Mouse (Mus musculus) midbrain, embryonic 11.5 days (tissue): ENCODE data around the gene Snd1. TPM values are rescaled to one million over a fixed set of nuclear protein-coding genes. Genes with fewer than 3 reads are reported as not detected.

Experiments
- ATAC-seq: fragments of 200-750 bp; cut with Nextera tagmentation; 2 replicates; pipeline ENCODE4 v1.8.0; 2017; ENCODE audit warnings: moderate TSS enrichment, moderate library complexity; ENCODE audit not compliant: low FRiP score
- DNase-seq: peaks from one replicate; pipeline ENCODE4 v3.0.0; 2015; ENCODE audit warnings: low spot score; ENCODE audit errors: missing footprints
- H3K27ac ChIP-seq: fragments of 300-500 bp; sonication (generic); 2 replicates; pipeline ENCODE4 v1.5.1; 2014; ENCODE audit warnings: low read depth, low read length
- H3K27me3 ChIP-seq: fragments of 300-500 bp; sonication (generic); 2 replicates; pipeline ENCODE4 v1.6.1; 2014; ENCODE audit warnings: mild to moderate bottlenecking, low read length, moderate library complexity, mixed read lengths; ENCODE audit not compliant: control insufficient read depth, insufficient read depth
- H3K36me3 ChIP-seq: fragments of 300-500 bp; sonication (generic); 2 replicates; pipeline ENCODE4 v1.6.1; 2014; ENCODE audit warnings: mild to moderate bottlenecking, low read length, moderate library complexity, mixed read lengths; ENCODE audit not compliant: control insufficient read depth, insufficient read depth
- H3K4me1 ChIP-seq: fragments of 300-500 bp; sonication (generic); 2 replicates; pipeline ENCODE4 v1.6.1; 2014; ENCODE audit warnings: low read length; ENCODE audit not compliant: control insufficient read depth, insufficient read depth
- H3K4me2 ChIP-seq: fragments of 300-500 bp; sonication (generic); 2 replicates; pipeline ENCODE4 v1.6.1; 2014; ENCODE audit warnings: mild to moderate bottlenecking, moderate library complexity
- H3K4me3 ChIP-seq: fragments of 300-500 bp; sonication (generic); 2 replicates; pipeline ENCODE4 v1.5.1; 2014; ENCODE audit warnings: low read depth, low read length
- H3K9ac ChIP-seq: fragments of 300-500 bp; sonication (generic); 2 replicates; pipeline ENCODE4 v1.6.1; 2014; ENCODE audit warnings: low read length
- H3K9me3 ChIP-seq: fragments of 300-500 bp; sonication (generic); 2 replicates; pipeline ENCODE4 v1.6.1; 2016; ENCODE audit warnings: low read length; ENCODE audit not compliant: control insufficient read depth
- WGBS: fragments of 180-500 bp; shearing (Covaris S2); extraction: QIAGEN DNeasy Blood & Tissue Kit; methylation state at CpG from one replicate; pipeline ENCODE4 v1.1.7; 2014; 5-methylcytosine and 5-hydroxymethylcytosine counted together
- polyA plus RNA-seq: library from polyadenylated mRNA; unstranded; fragments of >200 nt; fragmentation: Nextera tagmentation; extraction: Ambion mirVana; gene quantifications from 2 replicates; pipeline ENCODE4 v1.2.1, GENCODE M21; 2014

Gene Snd1
- polyA plus RNA-seq, 1 experiment from 2014 or later: 88.9 TPM

DNA sequence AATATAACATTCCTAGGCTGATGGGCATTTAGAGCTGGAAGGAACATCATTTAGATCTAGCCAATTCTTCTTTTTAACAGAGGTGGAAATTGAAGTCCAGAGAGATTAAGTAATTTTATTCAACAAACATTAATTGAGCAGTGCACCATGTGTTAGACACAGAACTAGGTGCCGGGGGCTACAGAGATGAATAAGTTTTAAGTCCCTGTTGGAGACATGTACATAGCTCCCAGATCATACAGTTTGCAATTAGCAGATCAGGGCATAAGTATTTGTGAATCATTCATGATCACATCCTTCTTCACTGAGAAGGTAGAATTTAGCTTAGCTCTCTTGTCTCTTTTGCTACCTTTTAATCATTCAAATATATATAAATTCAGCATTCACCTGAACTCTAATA lies 135.2 kb downstream of the Snd1 start:
- Histone ChIP-seq H3K9me3 (no peaks in the 10 kb centered on the region), H3K4me2 (no peak overlapping the region), H3K27me3 (no peaks in the 10 kb centered on the region), H3K36me3 (no peaks in the 10 kb centered on the region), H3K27ac (no peak overlapping the region), H3K4me3 (no peak overlapping the region), H3K4me1 (no peaks in the 10 kb centered on the region), H3K9ac (no peak overlapping the region)
- no peak for ATAC-seq
- DNase-seq: no peak
- 94% methylated on average over 1 of the region's 1 CpGs for WGBS

GRCm38 (mm10) chr6:28613441-28613840 lies 138.5 kb downstream of the Snd1 start:
- Histone ChIP-seq H3K4me1 (0 out of 2 replicates have a peak, but pooled peaks cover 3% of the 10 kb centered on the region), H3K9me3 (no peaks in the 10 kb centered on the region), H3K36me3 (no peaks in the 10 kb centered on the region), H3K9ac (no peak overlapping the region), H3K27me3 (no peaks in the 10 kb centered on the region), H3K4me2 (no peak overlapping the region), H3K27ac (no peak overlapping the region), H3K4me3 (no peak overlapping the region)
- DNase-seq (no peak), ATAC-seq (no peak)
- WGBS: 91% methylated on average over 4 of the region's 4 CpGs

- Histone ChIP-seq H3K4me1 (peaks cover 10% of the 10 kb centered on the region), H3K36me3 (no peaks in the 10 kb centered on the region), H3K27ac (no peak overlapping the region), H3K9me3 (no peaks in the 10 kb centered on the region), H3K4me2 (no peak overlapping the region), H3K4me3 (no peak overlapping the region), H3K9ac (no peak overlapping the region), H3K27me3 (no peaks in the 10 kb centered on the region)
- ATAC-seq (no peak), DNase-seq (no peak)
- 92% methylated on average over 4 of the region's 4 CpGs for WGBS
Observed at GRCm38 (mm10) chr6:28614856-28615255, 139.9 kb downstream of the Snd1 start.

GRCm38 (mm10) chr6:28615408-28615807 lies 140.5 kb downstream of the Snd1 start:
- Histone ChIP-seq H3K9ac (no peak overlapping the region), H3K36me3 (no peaks in the 10 kb centered on the region), H3K27me3 (no peaks in the 10 kb centered on the region), H3K4me1 (peaks cover 11% of the 10 kb centered on the region), H3K4me2 (no peak overlapping the region), H3K4me3 (no peak overlapping the region), H3K9me3 (no peaks in the 10 kb centered on the region), H3K27ac (no peak overlapping the region)
- ATAC-seq (no peak), DNase-seq (no peak)
- 87% methylated on average over 3 of the region's 3 CpGs for WGBS

DNA sequence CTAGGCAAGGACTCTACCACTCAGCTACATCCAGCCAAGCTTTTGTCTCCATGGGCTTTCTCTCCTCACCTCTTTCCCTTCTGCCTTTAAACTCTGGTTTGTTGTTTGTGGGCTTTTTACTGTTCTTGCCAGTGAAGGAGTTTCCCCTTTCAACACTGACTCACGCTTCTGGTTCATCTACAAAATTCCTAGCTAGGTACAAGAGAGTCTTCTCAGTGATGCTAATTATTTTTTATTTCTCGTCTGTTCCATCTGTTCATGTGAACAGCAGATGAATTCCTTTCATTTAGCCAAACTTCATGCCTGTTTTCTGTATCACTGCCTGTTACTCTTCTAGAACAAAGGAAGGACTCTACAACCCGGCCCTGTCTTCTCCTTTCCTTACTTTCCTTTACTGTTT lies 141.0 kb downstream of the Snd1 start:
- Histone ChIP-seq H3K4me1 (peaks cover 11% of the 10 kb centered on the region), H3K4me3 (no peak overlapping the region), H3K9me3 (no peaks in the 10 kb centered on the region), H3K36me3 (no peaks in the 10 kb centered on the region), H3K27me3 (no peaks in the 10 kb centered on the region), H3K27ac (no peak overlapping the region), H3K4me2 (no peak overlapping the region), H3K9ac (no peak overlapping the region)
- no peak for DNase-seq
- WGBS: 65% methylated on average over 3 of the region's 3 CpGs
- ATAC-seq: no peak

DNA sequence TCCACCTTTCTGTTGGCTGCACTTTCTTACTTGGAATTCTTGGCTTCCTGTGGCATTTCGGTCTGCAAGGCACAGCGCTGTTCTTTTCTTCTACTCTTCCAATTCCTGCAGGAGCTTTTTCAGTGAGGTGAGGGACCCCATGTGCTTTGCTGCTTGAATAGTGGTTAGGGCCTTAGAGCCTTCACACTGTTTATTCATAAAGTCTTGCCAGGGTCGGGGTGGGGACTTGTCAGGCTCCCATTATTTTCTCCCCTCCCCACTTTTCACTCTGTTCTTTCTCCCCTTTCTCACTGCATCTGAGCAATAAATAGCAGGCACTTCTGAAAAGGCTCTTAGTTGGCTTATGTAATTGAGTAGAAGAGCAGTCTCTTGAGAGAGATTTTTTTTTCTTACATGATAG lies 143.4 kb downstream of the Snd1 start:
- H3K9ac ChIP-seq: no peak overlapping the region
- ATAC-seq (no peak), DNase-seq (no peak)
- H3K4me2 ChIP-seq: no peak overlapping the region
- H3K9me3 ChIP-seq: no peaks in the 10 kb centered on the region
- H3K4me3 ChIP-seq: no peak overlapping the region
- no peaks in the 10 kb centered on the region for H3K36me3 ChIP-seq
- 72% methylated on average over 3 of the region's 3 CpGs for WGBS
- no peak overlapping the region for H3K27ac ChIP-seq
- H3K27me3 ChIP-seq: no peaks in the 10 kb centered on the region
- peaks cover 11% of the 10 kb centered on the region for H3K4me1 ChIP-seq

- Histone ChIP-seq H3K9ac (no peak overlapping the region), H3K4me2 (no peak overlapping the region), H3K27me3 (no peaks in the 10 kb centered on the region), H3K27ac (no peak overlapping the region), H3K9me3 (no peaks in the 10 kb centered on the region), H3K4me3 (no peak overlapping the region), H3K36me3 (no peaks in the 10 kb centered on the region), H3K4me1 (peaks cover 11% of the 10 kb centered on the region)
- ATAC-seq (no peak), DNase-seq (no peak)
- 75% methylated on average over 7 of the region's 7 CpGs for WGBS
Observed at GRCm38 (mm10) chr6:28618751-28619153, 143.8 kb downstream of the Snd1 start.

GRCm38 (mm10) chr6:28621431-28621830 lies 146.5 kb downstream of the Snd1 start:
- Histone ChIP-seq H3K9ac (no peak overlapping the region), H3K4me1 (peaks cover 11% of the 10 kb centered on the region), H3K4me3 (no peak overlapping the region), H3K36me3 (no peaks in the 10 kb centered on the region), H3K27me3 (no peaks in the 10 kb centered on the region), H3K4me2 (no peak overlapping the region), H3K9me3 (no peaks in the 10 kb centered on the region), H3K27ac (no peak overlapping the region)
- ATAC-seq (no peak), DNase-seq (no peak)
- 86% methylated on average over 4 of the region's 4 CpGs for WGBS

- Histone ChIP-seq H3K4me3 (no peak overlapping the region), H3K4me2 (no peak overlapping the region), H3K27ac (no peak overlapping the region), H3K27me3 (no peaks in the 10 kb centered on the region), H3K9ac (no peak overlapping the region), H3K9me3 (no peaks in the 10 kb centered on the region), H3K36me3 (no peaks in the 10 kb centered on the region), H3K4me1 (peaks cover 11% of the 10 kb centered on the region)
- DNase-seq: no peak
- 88% methylated on average over 5 of the region's 5 CpGs for WGBS
- no peak for ATAC-seq
Observed at GRCm38 (mm10) chr6:28621961-28622360, 147.0 kb downstream of the Snd1 start.

GRCm38 (mm10) chr6:28622522-28622921 lies 147.6 kb downstream of the Snd1 start:
- no peak overlapping the region for H3K27ac ChIP-seq
- H3K4me1 ChIP-seq: peaks cover 11% of the 10 kb centered on the region
- no peak overlapping the region for H3K4me2 ChIP-seq
- H3K9ac ChIP-seq: no peak overlapping the region
- no peaks in the 10 kb centered on the region for H3K9me3 ChIP-seq
- no peaks in the 10 kb centered on the region for H3K27me3 ChIP-seq
- DNase-seq: no peak
- ATAC-seq: no peak
- no peak overlapping the region for H3K4me3 ChIP-seq
- H3K36me3 ChIP-seq: no peaks in the 10 kb centered on the region
- 89% methylated on average over 6 of the region's 6 CpGs for WGBS
